Mouse (Mus musculus): ENCODE data around the gene Rbm34. TPM values are rescaled to one million over a fixed set of nuclear protein-coding genes. Genes with fewer than 3 reads are reported as not detected.

The Rbm34 gene
- polyA plus RNA-seq, 1 experiment: 10.8 TPM

DNA sequence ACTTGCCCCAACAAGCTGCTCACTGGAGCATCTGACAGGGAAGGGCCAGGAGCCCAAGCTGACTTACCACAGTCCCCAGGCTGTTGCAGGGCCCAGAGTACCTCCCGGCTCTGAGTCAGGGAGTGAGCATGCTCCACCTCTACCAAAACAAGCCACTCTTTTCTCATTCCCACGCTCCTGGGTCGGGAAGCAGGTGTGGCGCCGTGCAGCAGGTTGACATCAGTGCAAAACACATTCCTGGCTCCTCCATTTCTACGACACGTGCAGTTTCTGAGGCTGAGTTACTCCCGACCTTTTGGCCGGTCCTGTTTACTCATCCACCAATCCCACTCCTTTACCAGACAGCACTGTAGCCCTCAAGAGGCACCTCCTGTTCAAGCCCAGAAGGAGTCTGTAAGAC, 62.9 kb downstream of the Rbm34 start:
- no peak for DNase-seq
- H3K4me1 ChIP-seq (ENCODE audit: control insufficient read depth, insufficient read depth, low read length): peaks cover under 1% of the 10 kb centered on the region; the same call in 1 of the 2 replicates
- TF ChIP-seq CTCF (IDR thresholded peaks at IDR 0.05; ENCODE audit: borderline replicate concordance, insufficient read depth, low read depth, low read length) (no peak), POLR2A (IDR thresholded peaks at IDR 0.05; ENCODE audit: borderline replicate concordance, insufficient read depth, low read length) (no peak)
- H3K27ac ChIP-seq (ENCODE audit: insufficient read depth, low read length): no peak overlapping the region
- H3K4me3 ChIP-seq (replicated peaks; ENCODE audit: insufficient read depth, low read depth, low read length): no peak overlapping the region
- no peaks in the 10 kb centered on the region for H3K27me3 ChIP-seq (ENCODE audit: control insufficient read depth, insufficient read depth, low read length)
- WGBS: 94% methylated on average over 9 of the region's 9 CpGs

DNA sequence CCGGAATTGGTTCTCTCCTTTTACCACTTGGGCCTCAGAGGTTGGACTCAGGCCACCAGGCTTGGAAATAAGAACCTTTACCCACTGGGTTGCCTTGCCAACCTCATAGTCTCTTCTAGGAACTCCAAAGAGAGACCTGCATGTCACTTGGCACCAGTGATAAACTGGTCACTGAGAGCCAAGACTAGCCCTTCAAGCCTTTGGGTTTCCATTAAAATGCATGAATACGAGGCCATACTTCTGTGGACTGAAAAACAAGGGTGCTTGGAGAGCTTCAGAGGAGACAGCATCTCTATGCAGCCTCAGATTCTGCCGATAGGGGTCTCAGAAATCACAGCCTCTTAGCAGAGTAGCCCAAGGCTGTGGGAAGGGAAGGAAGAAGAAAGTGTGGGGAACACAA, 63.5 kb downstream of the Rbm34 start:
- peak in 1 of 2 experiments; percentile 34 for DNase-seq

DNA sequence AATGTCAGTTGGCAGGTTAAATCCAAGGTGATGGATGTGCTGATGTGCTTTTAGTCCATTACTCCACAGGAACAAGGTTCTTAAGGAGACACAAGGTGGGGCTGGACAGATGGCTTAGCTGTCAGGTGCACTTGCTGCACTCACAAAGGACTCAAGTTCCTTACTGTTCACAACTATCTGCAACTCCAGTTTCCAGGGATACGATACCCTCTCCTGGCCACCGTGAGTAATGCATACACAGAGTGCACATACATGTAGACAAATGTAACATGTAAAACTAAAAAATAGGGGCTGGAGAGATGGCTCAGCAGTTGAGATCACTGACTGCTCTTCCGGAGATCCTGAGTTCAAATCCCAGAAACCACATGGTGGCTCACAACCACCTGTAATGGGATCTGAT, 65.5 kb downstream of the Rbm34 start:
- Histone ChIP-seq H3K4me3 (replicated peaks; ENCODE audit: insufficient read depth, low read depth, low read length) (no peak overlapping the region), H3K27ac (ENCODE audit: insufficient read depth, low read length) (no peak overlapping the region), H3K4me1 (ENCODE audit: control insufficient read depth, insufficient read depth, low read length) (no peaks in the 10 kb centered on the region), H3K27me3 (ENCODE audit: control insufficient read depth, insufficient read depth, low read length) (no peaks in the 10 kb centered on the region)
- TF ChIP-seq POLR2A (IDR thresholded peaks at IDR 0.05; ENCODE audit: borderline replicate concordance, insufficient read depth, low read length) (no peak), CTCF (IDR thresholded peaks at IDR 0.05; ENCODE audit: borderline replicate concordance, insufficient read depth, low read depth, low read length) (no peak)
- WGBS: 98% methylated on average over 3 of the region's 3 CpGs
- no peak for DNase-seq

More for the DNA sequence above, 63.5 kb downstream of the Rbm34 start:
- Histone ChIP-seq H3K27ac (ENCODE audit: insufficient read depth, low read length) (no peak overlapping the region), H3K4me3 (replicated peaks; ENCODE audit: insufficient read depth, low read depth, low read length) (no peak overlapping the region), H3K27me3 (ENCODE audit: control insufficient read depth, insufficient read depth, low read length) (no peaks in the 10 kb centered on the region), H3K4me1 (ENCODE audit: control insufficient read depth, insufficient read depth, low read length) (no peaks in the 10 kb centered on the region)
- TF ChIP-seq CTCF (IDR thresholded peaks at IDR 0.05; ENCODE audit: borderline replicate concordance, insufficient read depth, low read depth, low read length) (no peak), POLR2A (IDR thresholded peaks at IDR 0.05; ENCODE audit: borderline replicate concordance, insufficient read depth, low read length) (no peak)
- WGBS: 36% methylated on average over 3 of the region's 3 CpGs

- TF ChIP-seq POLR2A (IDR thresholded peaks at IDR 0.05; ENCODE audit: borderline replicate concordance, insufficient read depth, low read length) (no peak), CTCF (IDR thresholded peaks at IDR 0.05; ENCODE audit: borderline replicate concordance, insufficient read depth, low read depth, low read length) (no peak)
- no peak for DNase-seq
- 93% methylated on average over 9 of the region's 9 CpGs for WGBS
Observed at GRCm38 (mm10) chr8:126903927-126904326, 66.9 kb downstream of the Rbm34 start.

GRCm38 (mm10) chr8:126903224-126903895, 67.5 kb downstream of the Rbm34 start:
- TF ChIP-seq POLR2A (IDR thresholded peaks at IDR 0.05; ENCODE audit: borderline replicate concordance, insufficient read depth, low read length) (no peak), CTCF (IDR thresholded peaks at IDR 0.05; ENCODE audit: borderline replicate concordance, insufficient read depth, low read depth, low read length) (no peak)
- Histone ChIP-seq H3K27me3 (ENCODE audit: control insufficient read depth, insufficient read depth, low read length) (no peaks in the 10 kb centered on the region), H3K4me1 (ENCODE audit: control insufficient read depth, insufficient read depth, low read length) (no peaks in the 10 kb centered on the region), H3K4me3 (replicated peaks; ENCODE audit: insufficient read depth, low read depth, low read length) (no peak overlapping the region), H3K27ac (ENCODE audit: insufficient read depth, low read length) (no peak overlapping the region)
- DNase-seq: no peak
- WGBS: 72% methylated on average over 9 of the region's 9 CpGs

More at GRCm38 (mm10) chr8:126903927-126904326, 66.9 kb downstream of the Rbm34 start:
- Histone ChIP-seq H3K27me3 (ENCODE audit: control insufficient read depth, insufficient read depth, low read length) (no peaks in the 10 kb centered on the region), H3K4me3 (replicated peaks; ENCODE audit: insufficient read depth, low read depth, low read length) (no peak overlapping the region), H3K27ac (ENCODE audit: insufficient read depth, low read length) (no peak overlapping the region), H3K4me1 (ENCODE audit: control insufficient read depth, insufficient read depth, low read length) (no peaks in the 10 kb centered on the region)

- WGBS: 91% methylated on average over 1 of the region's 1 CpGs
- H3K4me1 ChIP-seq (ENCODE audit: control insufficient read depth, insufficient read depth, low read length): no peaks in the 10 kb centered on the region
- no peak for DNase-seq
- no peak for TF ChIP-seq POLR2A (IDR thresholded peaks at IDR 0.05; ENCODE audit: borderline replicate concordance, insufficient read depth, low read length)
- TF ChIP-seq CTCF (IDR thresholded peaks at IDR 0.05; ENCODE audit: borderline replicate concordance, insufficient read depth, low read depth, low read length): no peak
- H3K27ac ChIP-seq (ENCODE audit: insufficient read depth, low read length): no peak overlapping the region
- no peak overlapping the region for H3K4me3 ChIP-seq (replicated peaks; ENCODE audit: insufficient read depth, low read depth, low read length)
- H3K27me3 ChIP-seq (ENCODE audit: control insufficient read depth, insufficient read depth, low read length): no peaks in the 10 kb centered on the region
Observed at GRCm38 (mm10) chr8:126901612-126902011, 69.3 kb downstream of the Rbm34 start.

DNA sequence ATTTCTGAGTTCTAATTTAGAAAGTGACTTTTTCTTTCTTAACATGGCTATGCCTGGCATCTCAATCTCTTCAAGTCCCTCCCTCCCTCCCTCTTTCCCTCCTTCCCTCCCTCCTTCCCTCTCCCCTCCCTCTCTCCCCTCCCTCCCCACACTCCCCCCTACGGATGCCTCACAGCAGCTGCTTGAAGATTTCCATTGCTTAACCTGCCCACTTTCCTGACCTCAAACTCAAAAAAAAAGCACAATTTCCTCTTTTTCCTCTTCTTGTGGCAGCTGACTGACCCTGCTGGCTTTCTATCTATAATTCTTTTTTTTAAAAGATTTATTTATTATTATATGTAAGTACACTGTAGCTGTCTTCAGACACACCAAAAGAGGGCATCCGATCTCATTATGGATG, 69.8 kb downstream of the Rbm34 start:
- DNase-seq: no peak
- H3K4me1 ChIP-seq (ENCODE audit: control insufficient read depth, insufficient read depth, low read length): no peaks in the 10 kb centered on the region
- no peak overlapping the region for H3K4me3 ChIP-seq (replicated peaks; ENCODE audit: insufficient read depth, low read depth, low read length)
- TF ChIP-seq POLR2A (IDR thresholded peaks at IDR 0.05; ENCODE audit: borderline replicate concordance, insufficient read depth, low read length) (no peak), CTCF (IDR thresholded peaks at IDR 0.05; ENCODE audit: borderline replicate concordance, insufficient read depth, low read depth, low read length) (no peak)
- H3K27ac ChIP-seq (ENCODE audit: insufficient read depth, low read length): no peak overlapping the region
- H3K27me3 ChIP-seq (ENCODE audit: control insufficient read depth, insufficient read depth, low read length): no peaks in the 10 kb centered on the region
- WGBS: 65% methylated on average over 2 of the region's 2 CpGs

Other genes starting within 250 kb of the Rbm34 start
- 195 and 202 TPM in 2 replicates for gene Tomm20, start 25.2 kb downstream of the Rbm34 start, polyA plus RNA-seq (2012; rRNA removed)
- gene Pard3, start 92.8 kb upstream of the Rbm34 start, polyA plus RNA-seq (2012; rRNA removed): 13.2 and 13.5 TPM in 2 replicates

Data from cerebellum, adult 2 months (tissue).